Mouse (Mus musculus) forebrain, embryonic 14.5 days (tissue): ENCODE measurements around the gene Gpbp1l1. TPM values are rescaled to one million over a fixed set of nuclear protein-coding genes. Genes with fewer than 3 reads are reported as not detected.
A peak's percentile ranks its signal among the peaks of the same experiment; 100 is the strongest.

ENCODE experiments used
- ATAC-seq: fragments of 200-750 bp; cut with Nextera tagmentation; 2 replicates; pipeline ENCODE4 v1.8.0; 2017; ENCODE audit warnings: mild to moderate bottlenecking, moderate library complexity
- DNase-seq: peaks from one replicate; pipeline ENCODE4 v3.0.0-alpha.2; 2015; ENCODE audit warnings: low spot score
- H3K27ac ChIP-seq: fragments of 300-500 bp; sonication (generic); 2 replicates; pipeline ENCODE4 v1.5.1; 2014; ENCODE audit warnings: low read depth, mild to moderate bottlenecking, control low read depth, low read length, moderate library complexity
- H3K27me3 ChIP-seq: fragments of 300-500 bp; sonication (generic); replicated peaks from 2 replicates; pipeline ENCODE4 v1.6.1; 2014; ENCODE audit warnings: low read length, control low read depth, mixed read lengths; ENCODE audit not compliant: control insufficient read depth, insufficient read depth
- H3K36me3 ChIP-seq: fragments of 300-500 bp; sonication (generic); 2 replicates; pipeline ENCODE4 v1.6.1; 2014; ENCODE audit warnings: low read length, control low read depth; ENCODE audit not compliant: control insufficient read depth, insufficient read depth
- H3K4me1 ChIP-seq: fragments of 300-500 bp; sonication (generic); 2 replicates; pipeline ENCODE4 v1.6.1; 2014; ENCODE audit warnings: antibody characterized with exemption, low read length, control low read depth; ENCODE audit not compliant: control insufficient read depth, insufficient read depth
- H3K4me2 ChIP-seq: fragments of 300-500 bp; sonication (generic); 2 replicates; pipeline ENCODE4 v1.6.1; 2014; ENCODE audit warnings: mild to moderate bottlenecking, control low read depth, low read length
- H3K4me3 ChIP-seq: fragments of 300-500 bp; sonication (generic); 2 replicates; pipeline ENCODE4 v1.5.1; 2014; ENCODE audit warnings: low read depth, low read length, control low read depth
- H3K9ac ChIP-seq: fragments of 300-500 bp; sonication (generic); 2 replicates; pipeline ENCODE4 v1.6.1; 2014; ENCODE audit warnings: mild to moderate bottlenecking, low read length, control low read depth, moderate library complexity
- H3K9me3 ChIP-seq: fragments of 300-500 bp; sonication (generic); replicated peaks from 2 replicates; pipeline ENCODE4 v1.6.1; 2016; ENCODE audit warnings: low read length, control low read depth, mixed read lengths; ENCODE audit not compliant: control insufficient read depth
- WGBS: fragments of 180-500 bp; shearing (Covaris S2); extraction: QIAGEN DNeasy Blood & Tissue Kit; methylation state at CpG from one replicate; pipeline ENCODE4 v1.1.7; 2014; 5-methylcytosine and 5-hydroxymethylcytosine counted together
- polyA plus RNA-seq: library from polyadenylated mRNA; unstranded; fragments of >200 nt; fragmentation: Nextera tagmentation; extraction: Ambion mirVana; gene quantifications from 2 replicates; pipeline ENCODE4 v1.2.1, GENCODE M21; 2014

The Gpbp1l1 gene
- polyA plus RNA-seq, 1 experiment from 2014 or later = 26.6 TPM

DNA sequence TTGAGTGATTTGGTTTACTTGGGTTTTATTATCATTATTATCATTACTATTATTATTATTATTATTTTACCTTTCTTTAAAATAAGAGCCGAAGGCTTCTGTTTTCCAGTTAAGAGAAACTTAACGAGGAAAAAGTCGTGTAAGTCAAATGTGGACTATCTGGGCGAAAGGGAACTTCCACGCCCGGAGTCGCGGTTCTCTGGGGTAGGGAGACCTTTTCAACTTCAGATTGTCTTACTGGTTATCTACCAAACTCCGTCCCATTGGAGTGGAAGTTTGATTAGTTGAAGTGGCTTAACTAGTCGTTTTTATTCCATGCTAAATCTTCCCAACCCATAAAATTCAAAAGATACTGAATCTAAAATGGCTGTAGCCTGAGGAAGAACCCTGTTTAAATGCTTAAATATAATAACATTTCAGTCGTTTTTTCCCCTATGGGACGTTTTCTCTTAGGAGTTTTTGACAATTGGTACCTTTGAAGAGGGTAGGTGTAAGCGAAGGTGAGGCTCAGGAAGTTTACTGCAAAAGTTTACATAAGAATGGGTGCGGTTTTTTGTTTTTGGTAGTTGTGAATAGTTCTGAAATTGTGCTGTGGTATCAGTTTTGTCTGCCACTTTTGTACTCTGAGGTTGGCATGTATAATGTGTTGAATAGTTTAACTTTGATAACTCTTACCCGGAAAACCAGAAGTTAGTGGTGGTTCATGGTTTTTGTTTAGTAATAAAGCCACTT lies 859 bp downstream of the Gpbp1l1 start:
- Histone ChIP-seq H3K27ac (no peak overlapping the region), H3K9ac (peak overlapping the region; percentile 79), H3K4me1 (peaks cover 17% of the 10 kb centered on the region), H3K4me2 (peak overlapping the region; percentile 74), H3K4me3 (peak overlapping the region; percentile 75), H3K36me3 (peaks cover 7% of the 10 kb centered on the region), H3K9me3 (no peaks in the 10 kb centered on the region), H3K27me3 (no peaks in the 10 kb centered on the region)
- ATAC-seq (no peak), DNase-seq (peak; percentile 1)
- WGBS = 5% methylated on average over 15 of the region's 15 CpGs

DNA sequence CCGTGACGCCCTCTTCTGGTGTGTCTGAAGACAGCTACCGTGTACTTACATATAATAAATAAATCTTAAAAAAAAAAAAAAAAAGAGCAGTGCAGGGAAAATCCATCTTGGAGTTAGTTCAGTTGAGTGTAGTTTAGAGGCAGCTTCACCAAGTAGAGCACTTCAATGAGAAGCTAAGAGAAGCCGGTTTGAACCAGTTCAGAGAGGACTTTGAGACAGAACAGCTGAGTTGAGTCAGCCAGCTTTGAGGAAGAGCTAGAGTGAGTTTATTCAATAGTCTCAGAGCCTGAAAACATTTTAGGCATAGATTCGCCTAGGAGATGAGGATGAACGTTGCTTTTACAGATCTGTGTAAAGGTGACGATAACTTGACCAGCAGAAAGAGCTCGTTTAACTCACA lies 38.3 kb downstream of the Gpbp1l1 start:
- Histone ChIP-seq H3K4me1 (peaks cover 11% of the 10 kb centered on the region), H3K4me2 (no peak overlapping the region), H3K4me3 (no peak overlapping the region), H3K9ac (no peak overlapping the region), H3K27me3 (no peaks in the 10 kb centered on the region), H3K27ac (no peak overlapping the region), H3K9me3 (no peaks in the 10 kb centered on the region), H3K36me3 (peaks cover 51% of the 10 kb centered on the region)
- ATAC-seq = no peak
- 83% methylated on average over 8 of the region's 8 CpGs for WGBS
- DNase-seq = no peak

DNA sequence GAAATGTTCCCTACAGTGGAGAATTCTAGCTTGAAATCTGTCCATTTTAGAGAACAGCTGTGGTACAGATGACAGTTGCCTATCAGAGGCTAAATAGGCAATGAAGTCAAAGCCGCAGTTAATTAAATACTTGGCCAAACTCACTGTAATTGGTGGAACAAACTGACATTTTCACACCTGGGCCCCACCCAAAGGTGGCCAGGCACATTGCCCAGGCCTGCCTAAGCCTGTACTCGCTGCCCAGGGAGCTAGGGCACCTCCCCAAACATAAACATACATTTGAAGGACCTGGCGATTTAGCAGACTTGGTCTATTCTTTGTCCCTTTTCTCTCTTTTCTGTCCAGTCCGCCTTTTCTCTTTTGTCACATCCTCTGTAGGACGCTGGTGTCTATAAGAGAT lies 38.9 kb downstream of the Gpbp1l1 start, which contains the start of gene Ccdc17:
Gene Ccdc17 (plus strand): TSS at position 276 of the 400 bp plus-strand sequence.
- Histone ChIP-seq H3K9me3 (no peaks in the 10 kb centered on the region), H3K9ac (peak within 1 kb of the TSS; percentile 71), H3K36me3 (peaks cover 51% of the 10 kb centered on the region), H3K27me3 (no peaks in the 10 kb centered on the region), H3K4me3 (peak within 1 kb of the TSS; percentile 59), H3K4me2 (peak within 1 kb of the TSS; percentile 82), H3K4me1 (peaks cover 11% of the 10 kb centered on the region), H3K27ac (peak within 1 kb of the TSS; percentile 55; the same call in 1 of the 2 replicates)
- no peak for ATAC-seq
- WGBS = 28% methylated on average over 5 of the region's 5 CpGs
- DNase-seq = no peak

DNA sequence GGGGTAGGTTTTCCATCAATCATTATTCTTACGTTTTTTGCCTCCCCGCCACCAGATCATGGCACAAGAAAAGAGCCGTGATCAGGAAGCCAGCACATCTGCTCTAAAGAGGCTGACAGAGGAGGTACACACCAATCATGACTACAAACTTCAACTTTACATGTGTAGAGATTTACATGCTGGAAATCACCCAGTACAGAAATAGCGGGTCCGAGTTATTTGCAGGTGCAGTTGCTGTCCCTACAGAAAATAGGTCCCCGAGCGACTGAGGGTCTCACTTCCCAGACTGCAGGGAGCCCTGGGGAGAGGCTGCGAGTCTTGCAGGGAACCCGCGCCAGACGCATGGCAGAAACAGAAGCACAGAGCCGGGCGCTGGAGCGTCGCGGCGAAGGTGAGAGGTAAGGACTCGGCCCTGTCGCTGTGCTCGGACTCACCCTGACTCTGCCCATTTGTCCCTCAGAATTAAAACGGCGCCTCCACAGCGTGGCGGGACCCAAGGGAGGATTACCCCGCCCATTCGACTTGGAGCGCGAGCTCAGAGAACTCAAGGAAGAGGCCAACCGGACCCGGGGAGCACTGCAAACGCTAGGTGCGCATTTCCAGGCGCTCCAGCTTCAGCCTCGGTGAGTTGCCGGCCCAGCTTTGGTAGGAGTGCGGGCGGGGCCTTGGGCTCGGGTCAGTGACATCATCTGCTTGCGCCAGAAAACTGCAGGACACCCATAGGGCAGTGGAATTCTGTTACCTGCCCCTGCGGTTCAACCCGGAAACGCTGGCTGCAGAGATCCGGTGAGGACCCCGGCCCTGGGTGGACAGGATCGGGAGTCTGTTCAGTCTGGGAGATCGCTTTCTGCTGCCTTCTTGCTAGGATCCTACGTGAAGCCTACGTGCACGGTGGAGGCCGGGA lies 39.8 kb downstream of the Gpbp1l1 start:
- Histone ChIP-seq H3K27me3 (no peaks in the 10 kb centered on the region), H3K27ac (peak overlapping the region; percentile 55; the same call in 1 of the 2 replicates), H3K36me3 (peaks cover 51% of the 10 kb centered on the region), H3K4me2 (peak overlapping the region; percentile 82), H3K9ac (peak overlapping the region; percentile 71), H3K4me1 (peaks cover 11% of the 10 kb centered on the region), H3K4me3 (peak overlapping the region; percentile 59), H3K9me3 (no peaks in the 10 kb centered on the region)
- DNase-seq (peak; percentile 88), ATAC-seq (peak; percentile 96)
- under 1% methylated on average over 50 of the region's 50 CpGs for WGBS

DNA sequence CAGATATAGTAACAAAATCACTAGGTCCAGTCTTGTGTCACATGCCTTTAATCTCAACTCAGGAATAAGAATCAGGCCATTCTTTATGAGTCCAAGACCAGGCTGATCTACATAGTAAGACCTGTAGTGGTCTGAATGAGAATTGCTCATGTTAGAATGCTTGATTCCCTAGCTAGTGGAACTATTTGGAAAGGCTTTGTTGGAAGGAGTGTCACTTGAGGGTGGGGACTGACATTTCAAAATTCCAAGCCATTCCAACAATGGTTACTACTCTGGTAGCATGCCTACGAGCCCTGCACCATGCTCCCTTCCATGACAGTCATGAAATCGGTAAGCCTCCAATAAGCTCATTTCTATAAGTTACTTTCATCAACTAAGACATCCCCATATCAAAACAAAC lies 55.2 kb downstream of the Gpbp1l1 start:
- H3K4me2 ChIP-seq = no peak overlapping the region
- no peaks in the 10 kb centered on the region for H3K27me3 ChIP-seq
- no peak overlapping the region for H3K9ac ChIP-seq
- 93% methylated on average over 2 of the region's 2 CpGs for WGBS
- H3K4me3 ChIP-seq = no peak overlapping the region
- peaks cover 65% of the 10 kb centered on the region for H3K36me3 ChIP-seq
- no peaks in the 10 kb centered on the region for H3K9me3 ChIP-seq
- no peak overlapping the region for H3K27ac ChIP-seq
- DNase-seq = no peak
- H3K4me1 ChIP-seq = no peaks in the 10 kb centered on the region
- no peak for ATAC-seq

DNA sequence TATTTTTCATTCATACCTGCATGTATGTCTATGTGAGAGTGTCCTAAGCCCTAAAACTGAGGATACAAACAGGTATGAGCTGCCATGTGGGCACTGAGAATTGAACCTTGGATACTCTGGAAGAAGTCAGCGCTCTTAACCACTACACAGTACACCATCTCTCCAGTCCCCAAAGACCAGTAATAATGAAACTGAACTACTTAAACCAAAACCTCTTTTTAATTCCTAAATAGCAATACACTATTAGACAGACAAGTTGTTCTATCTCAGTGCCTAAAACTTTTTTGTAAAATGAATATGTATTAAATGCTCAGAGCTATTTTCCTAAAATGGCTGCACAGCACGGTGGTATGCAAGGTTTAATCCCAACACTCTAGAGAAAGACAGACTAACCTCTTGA lies 57.8 kb downstream of the Gpbp1l1 start:
- WGBS = 98% methylated on average over 2 of the region's 2 CpGs
- no peak overlapping the region for H3K4me2 ChIP-seq
- no peak for ATAC-seq
- H3K27me3 ChIP-seq = no peaks in the 10 kb centered on the region
- no peak overlapping the region for H3K27ac ChIP-seq
- no peaks in the 10 kb centered on the region for H3K9me3 ChIP-seq
- H3K36me3 ChIP-seq = peaks cover 67% of the 10 kb centered on the region
- no peaks in the 10 kb centered on the region for H3K4me1 ChIP-seq
- no peak overlapping the region for H3K4me3 ChIP-seq
- no peak overlapping the region for H3K9ac ChIP-seq
- DNase-seq = no peak

DNA sequence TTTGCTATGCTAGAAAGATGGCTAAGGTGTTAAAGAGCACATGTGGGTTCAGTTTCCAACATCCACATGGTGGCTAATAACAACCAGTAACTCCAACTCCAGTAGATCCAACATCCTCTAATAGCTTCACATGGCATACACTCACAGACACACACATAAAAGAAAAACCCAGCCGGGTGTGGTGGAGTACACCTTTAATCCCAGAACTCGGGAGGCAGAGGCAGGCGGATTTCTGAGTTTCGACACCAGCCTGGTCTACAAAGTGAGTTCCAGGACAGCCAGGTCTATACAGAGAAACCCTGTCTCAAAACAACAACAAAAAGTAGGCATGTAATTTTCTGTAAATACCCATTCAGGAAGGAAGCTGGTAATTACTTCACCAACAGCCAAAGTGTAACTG lies 67.4 kb downstream of the Gpbp1l1 start:
- 89% methylated on average over 4 of the region's 4 CpGs for WGBS
- no peak overlapping the region for H3K4me3 ChIP-seq

DNA sequence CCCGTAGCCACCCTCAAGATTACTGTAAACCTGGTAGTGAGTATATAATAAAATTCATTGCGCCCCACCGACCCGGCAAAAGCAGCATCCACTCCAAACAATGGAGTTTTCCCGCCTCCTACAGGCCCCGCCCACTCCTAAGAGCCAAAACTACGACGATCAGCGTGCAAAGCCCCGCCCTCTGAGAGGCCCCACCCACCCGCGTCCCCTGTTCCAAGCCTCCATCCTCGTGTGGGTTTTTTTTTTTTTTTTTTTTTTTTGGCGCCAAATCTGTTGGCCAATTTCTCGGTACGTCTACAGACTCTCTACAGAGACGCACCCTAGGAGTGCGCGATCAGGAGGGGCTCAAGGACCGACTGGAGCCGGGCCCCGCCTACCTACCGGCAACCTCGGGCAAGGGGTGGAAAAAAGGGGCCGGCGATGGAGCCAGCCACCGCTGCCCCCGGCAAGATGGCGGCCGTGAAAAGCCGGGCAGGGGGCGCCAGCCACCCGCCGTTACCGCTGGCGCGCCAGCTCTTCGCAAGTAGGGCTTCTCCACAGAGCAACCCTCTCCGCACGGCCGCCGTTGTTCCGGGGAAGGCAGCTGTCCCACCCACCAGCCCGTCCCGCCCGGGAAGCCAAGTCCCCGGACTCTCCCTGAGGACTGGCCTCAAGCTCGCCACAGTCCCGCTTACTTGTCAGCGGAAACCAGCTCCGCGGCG lies 69.3 kb downstream of the Gpbp1l1 start:
- H3K9me3 ChIP-seq = no peaks in the 10 kb centered on the region
- DNase-seq (peak; percentile 96), ATAC-seq (peak; percentile 83)
- peak overlapping the region; percentile 99 for H3K4me3 ChIP-seq
- H3K36me3 ChIP-seq = peaks cover 12% of the 10 kb centered on the region
- H3K27ac ChIP-seq = peak overlapping the region; percentile 93
- no peaks in the 10 kb centered on the region for H3K27me3 ChIP-seq
- H3K4me2 ChIP-seq = peak overlapping the region; percentile 53
- peaks cover 10% of the 10 kb centered on the region for H3K4me1 ChIP-seq
- peak overlapping the region; percentile 91 for H3K9ac ChIP-seq
- under 1% methylated on average over 53 of the region's 53 CpGs for WGBS

More for the DNA sequence above, 67.4 kb downstream of the Gpbp1l1 start:
- Histone ChIP-seq H3K27ac (no peak overlapping the region), H3K27me3 (no peaks in the 10 kb centered on the region), H3K4me1 (peaks cover 10% of the 10 kb centered on the region), H3K36me3 (peaks cover 30% of the 10 kb centered on the region), H3K9ac (no peak overlapping the region), H3K4me2 (peak overlapping the region; percentile 53; the same call in 1 of the 2 replicates), H3K9me3 (no peaks in the 10 kb centered on the region)
- no peak for DNase-seq
- ATAC-seq = no peak
